Mouse (Mus musculus): ENCODE data around the gene Tmem94. TPM values are rescaled to one million over a fixed set of nuclear protein-coding genes. Genes with fewer than 3 reads are reported as not detected.

Gene Tmem94
- polyA plus RNA-seq, 1 experiment from 2014 or later = 39.0 TPM

DNA sequence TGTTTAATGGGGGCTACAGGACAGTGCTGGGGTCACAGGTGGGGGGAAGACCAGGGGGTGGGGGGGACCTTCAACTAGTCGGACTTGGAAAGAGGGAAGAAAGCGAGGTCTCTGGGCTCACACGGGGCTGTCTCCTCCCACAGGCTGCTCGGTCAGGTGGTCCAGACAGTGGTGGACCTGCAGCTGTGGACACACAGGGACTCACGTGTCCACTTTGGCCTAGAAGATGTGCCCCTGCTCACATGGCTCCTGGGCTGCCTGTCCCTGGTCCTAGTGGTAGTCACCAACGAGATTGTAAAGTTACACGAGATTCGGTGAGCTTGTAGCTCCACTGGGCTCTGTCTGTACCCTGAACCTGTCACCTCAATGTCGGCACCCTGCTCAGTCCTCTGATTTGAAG, 32.4 kb downstream of the Tmem94 start:
- H3K27ac ChIP-seq = 0 out of 2 replicates have a peak overlapping the region, but pooled peaks have one; percentile 20
- H3K4me3 ChIP-seq (replicated peaks) = no peak overlapping the region
- ATAC-seq (ENCODE audit: low FRiP score) = no peak
- peaks cover 98% of the 10 kb centered on the region for H3K36me3 ChIP-seq (replicated peaks)
- no peaks in the 10 kb centered on the region for H3K27me3 ChIP-seq
- 89% methylated on average over 9 of the region's 9 CpGs for WGBS
- no peak overlapping the region for H3K4me2 ChIP-seq
- H3K4me1 ChIP-seq = no peaks in the 10 kb centered on the region
- no peaks in the 10 kb centered on the region for H3K9me3 ChIP-seq
- no peak overlapping the region for H3K9ac ChIP-seq

DNA sequence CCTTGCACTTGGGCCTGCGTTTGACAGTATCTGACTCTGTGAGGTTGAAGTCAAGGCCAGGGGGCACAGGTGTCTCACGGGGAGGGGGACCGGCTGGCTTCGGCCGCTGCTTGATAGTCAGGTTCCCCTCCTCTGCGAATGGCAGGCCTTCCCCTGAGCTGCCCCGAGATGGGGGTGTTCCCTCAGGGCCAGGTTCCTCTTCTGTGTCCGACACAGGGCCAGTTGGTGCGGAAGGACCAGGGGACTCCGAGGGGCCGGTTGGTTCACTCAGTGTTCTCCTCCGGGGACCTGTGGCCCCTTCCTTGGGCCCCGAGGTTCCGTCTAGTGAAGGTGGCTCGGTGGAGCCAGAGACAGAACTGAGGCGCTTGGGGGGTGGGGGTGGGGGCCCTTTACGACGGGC, 35.7 kb downstream of the Tmem94 start:
- Histone ChIP-seq H3K36me3 (replicated peaks) (peaks cover 94% of the 10 kb centered on the region), H3K27ac (no peak overlapping the region), H3K9me3 (no peaks in the 10 kb centered on the region), H3K9ac (no peak overlapping the region), H3K27me3 (no peaks in the 10 kb centered on the region), H3K4me3 (replicated peaks) (no peak overlapping the region), H3K4me1 (no peaks in the 10 kb centered on the region), H3K4me2 (no peak overlapping the region)
- no peak for ATAC-seq (ENCODE audit: low FRiP score)
- 91% methylated on average over 18 of the region's 18 CpGs for WGBS

DNA sequence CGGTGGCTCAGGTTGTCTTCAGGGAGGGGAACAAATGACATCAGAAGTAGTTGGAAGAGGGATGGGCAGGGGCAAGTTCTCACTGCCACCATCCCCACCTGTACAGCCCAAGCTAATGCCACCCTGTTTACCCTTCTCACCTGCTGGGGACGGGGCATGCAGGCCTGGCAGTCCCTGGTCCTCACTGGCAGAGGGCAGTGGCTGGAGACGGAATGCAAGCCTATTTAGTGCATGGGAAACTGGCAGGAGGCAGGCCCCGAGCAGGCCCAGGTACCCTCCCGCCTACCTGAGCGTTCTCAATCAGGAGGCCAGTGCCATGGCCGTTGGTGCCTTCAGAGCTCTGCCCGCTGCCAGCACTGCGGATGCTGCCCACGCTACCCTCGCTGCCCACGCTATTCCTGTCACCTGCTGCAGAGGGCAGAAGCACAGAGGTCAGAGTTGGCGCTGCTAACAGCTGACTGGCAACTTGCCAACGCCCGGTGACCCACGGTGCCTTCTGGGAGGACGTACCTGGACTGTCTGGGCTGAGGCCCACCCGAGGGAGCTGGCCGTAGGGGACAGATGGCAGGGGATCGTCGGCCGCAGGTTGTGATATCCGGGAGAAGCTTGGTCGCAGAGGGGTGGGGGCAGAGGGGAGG, 38.0 kb downstream of the Tmem94 start:
- peaks cover 16% of the 10 kb centered on the region for H3K4me1 ChIP-seq
- no peak overlapping the region for H3K27ac ChIP-seq
- no peak overlapping the region for H3K4me2 ChIP-seq
- H3K4me3 ChIP-seq (replicated peaks) = no peak overlapping the region
- peaks cover 81% of the 10 kb centered on the region for H3K36me3 ChIP-seq (replicated peaks)
- no peak overlapping the region for H3K9ac ChIP-seq
- 95% methylated on average over 24 of the region's 24 CpGs for WGBS
- no peaks in the 10 kb centered on the region for H3K9me3 ChIP-seq
- H3K27me3 ChIP-seq = no peaks in the 10 kb centered on the region
- ATAC-seq (ENCODE audit: low FRiP score) = no peak

DNA sequence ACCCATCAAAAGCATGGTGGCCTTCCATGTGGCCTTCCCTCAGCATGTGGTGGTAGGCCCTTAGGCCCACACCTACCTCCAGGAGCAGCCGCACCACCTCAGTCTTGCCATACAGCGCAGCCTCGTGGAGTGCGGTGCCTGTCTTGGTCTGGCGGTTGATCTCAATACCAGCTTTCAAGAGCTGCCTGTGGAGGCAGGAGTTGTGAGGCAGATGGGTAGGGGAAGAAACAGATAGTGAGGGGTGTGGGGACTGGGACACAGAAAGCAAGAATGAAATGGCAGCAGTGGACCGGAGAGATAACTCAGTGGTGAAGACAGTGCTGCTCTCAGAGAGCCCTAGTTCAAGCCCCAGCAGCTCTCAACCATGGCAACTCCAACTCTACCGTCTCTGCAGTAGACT, 39.8 kb downstream of the Tmem94 start:
- Histone ChIP-seq H3K9me3 (no peaks in the 10 kb centered on the region), H3K27ac (no peak overlapping the region), H3K4me2 (no peak overlapping the region), H3K4me3 (replicated peaks) (no peak overlapping the region), H3K9ac (no peak overlapping the region), H3K4me1 (peaks cover 34% of the 10 kb centered on the region), H3K36me3 (replicated peaks) (peaks cover 63% of the 10 kb centered on the region), H3K27me3 (no peaks in the 10 kb centered on the region)
- ATAC-seq (ENCODE audit: low FRiP score) = no peak
- WGBS = 95% methylated on average over 7 of the region's 7 CpGs

DNA sequence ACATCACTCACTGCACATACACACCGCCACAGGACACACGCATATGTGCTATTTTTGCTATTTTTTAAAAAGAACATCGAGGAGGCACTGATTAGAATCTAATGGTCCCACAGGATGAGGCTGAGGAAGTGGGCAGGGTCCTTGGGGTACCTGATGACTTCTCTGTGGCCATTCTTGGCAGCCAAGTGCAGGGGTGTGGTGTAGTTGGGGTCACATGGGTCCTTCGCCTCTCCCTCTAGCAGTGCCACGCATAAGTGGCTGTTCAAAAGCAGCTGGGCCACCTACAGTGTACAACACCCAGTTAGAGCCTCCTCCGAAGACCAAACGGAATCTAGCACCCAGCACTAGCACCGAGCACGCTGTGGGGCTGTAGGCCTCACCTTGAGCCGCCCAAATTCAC, 40.9 kb downstream of the Tmem94 start:
- 91% methylated on average over 10 of the region's 10 CpGs for WGBS
- H3K36me3 ChIP-seq (replicated peaks) = peaks cover 63% of the 10 kb centered on the region
- no peak overlapping the region for H3K27ac ChIP-seq
- no peaks in the 10 kb centered on the region for H3K27me3 ChIP-seq
- H3K9ac ChIP-seq = no peak overlapping the region
- no peak overlapping the region for H3K4me3 ChIP-seq (replicated peaks)
- peaks cover 46% of the 10 kb centered on the region for H3K4me1 ChIP-seq
- no peak overlapping the region for H3K4me2 ChIP-seq
- H3K9me3 ChIP-seq = no peaks in the 10 kb centered on the region
- no peak for ATAC-seq (ENCODE audit: low FRiP score)

DNA sequence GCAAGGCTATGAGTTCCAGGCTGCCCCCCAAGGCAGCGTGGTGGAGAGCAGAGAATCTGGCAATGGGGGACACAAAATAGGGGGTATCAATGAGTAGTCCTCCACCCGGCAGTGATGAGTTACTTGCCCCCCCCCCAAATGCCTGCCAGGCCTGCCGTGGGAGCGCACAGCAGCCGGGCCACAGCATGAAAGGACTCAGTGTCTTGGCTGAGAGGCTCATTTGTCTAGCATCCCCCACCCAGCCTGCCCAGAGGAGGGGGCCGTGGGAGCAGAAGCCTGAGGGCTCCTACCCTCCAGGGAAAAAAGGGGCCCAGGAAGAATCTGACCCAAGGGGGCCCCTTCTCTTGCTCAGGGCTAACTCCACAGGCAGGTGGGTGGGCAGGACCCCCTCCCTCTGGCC, 42.1 kb downstream of the Tmem94 start:
- H3K9ac ChIP-seq = 0 out of 2 replicates have a peak overlapping the region, but pooled peaks have one; percentile 13
- peak; percentile 50 for ATAC-seq (ENCODE audit: low FRiP score)
- peaks cover 59% of the 10 kb centered on the region for H3K36me3 ChIP-seq (replicated peaks)
- H3K27ac ChIP-seq = peak overlapping the region; percentile 59
- peak overlapping the region; percentile 85; the same call in 1 of the 2 replicates for H3K4me2 ChIP-seq
- no peaks in the 10 kb centered on the region for H3K27me3 ChIP-seq
- peaks cover 57% of the 10 kb centered on the region for H3K4me1 ChIP-seq
- 59% methylated on average over 6 of the region's 6 CpGs for WGBS
- no peaks in the 10 kb centered on the region for H3K9me3 ChIP-seq
- no peak overlapping the region for H3K4me3 ChIP-seq (replicated peaks)

DNA sequence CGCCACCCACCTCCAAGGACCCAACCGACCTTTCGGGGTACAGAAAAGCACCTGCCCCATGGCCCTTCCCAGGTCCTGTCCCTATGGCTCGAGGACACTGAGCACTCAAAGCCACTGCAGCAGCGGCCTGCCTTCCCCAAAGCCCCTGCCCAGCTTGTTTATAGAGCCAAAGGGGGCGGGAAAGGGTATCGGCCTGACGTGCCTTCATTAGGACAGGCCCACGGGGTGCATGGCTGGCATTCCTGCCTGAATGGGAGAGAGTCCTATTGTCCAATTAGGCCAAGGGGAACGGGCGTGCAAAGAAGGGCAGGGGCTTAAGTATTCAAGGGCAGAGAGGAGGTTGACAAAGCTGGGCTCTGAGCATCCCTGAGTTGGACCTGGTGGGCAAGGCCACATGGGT, 42.7 kb downstream of the Tmem94 start:
- Histone ChIP-seq H3K4me3 (replicated peaks) (no peak overlapping the region), H3K27me3 (no peaks in the 10 kb centered on the region), H3K36me3 (replicated peaks) (peaks cover 53% of the 10 kb centered on the region), H3K4me2 (peak overlapping the region; percentile 85), H3K27ac (peak overlapping the region; percentile 59), H3K9me3 (no peaks in the 10 kb centered on the region), H3K9ac (0 out of 2 replicates have a peak overlapping the region, but pooled peaks have one; percentile 13), H3K4me1 (peaks cover 64% of the 10 kb centered on the region)
- no peak for ATAC-seq (ENCODE audit: low FRiP score)
- WGBS = 44% methylated on average over 11 of the region's 11 CpGs

DNA sequence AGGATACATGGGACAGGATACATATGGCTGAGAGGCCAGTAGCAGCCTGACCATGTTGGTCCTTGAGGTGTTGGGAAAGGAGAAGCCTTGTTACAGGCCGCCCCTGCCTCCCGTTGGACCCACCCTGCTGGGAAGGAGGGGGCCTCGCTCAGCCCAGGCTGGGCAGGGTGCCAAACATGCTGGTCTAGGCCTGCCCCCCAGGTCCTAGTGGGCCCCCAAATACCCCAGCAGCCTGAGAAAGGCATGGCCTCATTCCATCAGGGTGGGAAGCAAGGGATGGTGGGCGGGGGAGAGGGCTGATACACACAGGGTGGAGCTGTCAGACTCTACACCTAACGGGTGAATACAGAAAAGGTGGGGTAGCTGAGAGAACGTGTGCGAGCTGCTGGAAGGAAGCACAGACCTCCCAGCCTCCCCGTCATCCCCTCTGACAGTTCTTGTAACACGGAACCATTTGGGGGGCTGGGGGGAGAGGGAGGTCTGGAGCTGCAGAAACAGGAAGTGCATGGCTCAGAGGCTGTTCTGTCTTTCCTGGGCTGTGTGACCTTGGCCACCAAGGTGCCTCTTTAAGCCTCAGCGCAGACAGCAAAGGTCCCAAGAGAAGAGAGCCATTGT, 43.6 kb downstream of the Tmem94 start:
- ATAC-seq (ENCODE audit: low FRiP score) = no peak
- 51% methylated on average over 10 of the region's 10 CpGs for WGBS
- no peak overlapping the region; the same call in 1 of the 2 replicates for H3K4me3 ChIP-seq (replicated peaks)
- peak overlapping the region; percentile 85 for H3K4me2 ChIP-seq
- no peaks in the 10 kb centered on the region for H3K9me3 ChIP-seq
- peak overlapping the region; percentile 59 for H3K27ac ChIP-seq
- no peaks in the 10 kb centered on the region for H3K27me3 ChIP-seq
- peaks cover 44% of the 10 kb centered on the region for H3K36me3 ChIP-seq (replicated peaks)
- peak overlapping the region; percentile 33 for H3K9ac ChIP-seq
- peaks cover 66% of the 10 kb centered on the region for H3K4me1 ChIP-seq

DNA sequence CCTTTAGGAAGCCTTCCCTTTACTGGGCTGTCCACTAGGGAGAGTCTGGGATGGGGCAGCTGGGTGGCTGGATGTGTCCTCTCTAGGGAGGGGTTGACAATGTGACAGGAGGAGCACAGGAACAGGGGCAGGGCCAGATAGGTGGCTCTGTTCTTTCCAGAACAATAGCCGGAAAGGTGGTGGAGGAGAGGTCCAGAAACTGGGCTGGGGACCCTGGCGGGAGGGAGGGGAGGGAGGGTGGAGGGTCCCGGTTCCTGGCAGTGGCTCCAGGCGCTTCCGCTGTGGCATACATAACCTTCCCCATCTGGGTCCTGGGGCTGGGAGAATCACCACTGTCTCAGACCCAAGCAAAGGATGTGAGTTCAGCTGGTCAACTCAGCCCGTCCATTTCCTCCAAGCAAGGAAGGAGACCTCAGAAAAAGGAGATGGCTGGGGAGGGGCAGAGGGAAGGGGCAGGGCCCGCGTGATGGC, 44.1 kb downstream of the Tmem94 start:
- H3K36me3 ChIP-seq (replicated peaks) = peaks cover 41% of the 10 kb centered on the region
- H3K4me1 ChIP-seq = peaks cover 69% of the 10 kb centered on the region
- H3K4me3 ChIP-seq (replicated peaks) = no peak overlapping the region
- peak overlapping the region; percentile 33; the same call in 1 of the 2 replicates for H3K9ac ChIP-seq
- peak overlapping the region; percentile 85 for H3K4me2 ChIP-seq
- ATAC-seq (ENCODE audit: low FRiP score) = no peak
- 69% methylated on average over 8 of the region's 8 CpGs for WGBS
- peak overlapping the region; percentile 59 for H3K27ac ChIP-seq
- H3K27me3 ChIP-seq = no peaks in the 10 kb centered on the region
- H3K9me3 ChIP-seq = no peaks in the 10 kb centered on the region

DNA sequence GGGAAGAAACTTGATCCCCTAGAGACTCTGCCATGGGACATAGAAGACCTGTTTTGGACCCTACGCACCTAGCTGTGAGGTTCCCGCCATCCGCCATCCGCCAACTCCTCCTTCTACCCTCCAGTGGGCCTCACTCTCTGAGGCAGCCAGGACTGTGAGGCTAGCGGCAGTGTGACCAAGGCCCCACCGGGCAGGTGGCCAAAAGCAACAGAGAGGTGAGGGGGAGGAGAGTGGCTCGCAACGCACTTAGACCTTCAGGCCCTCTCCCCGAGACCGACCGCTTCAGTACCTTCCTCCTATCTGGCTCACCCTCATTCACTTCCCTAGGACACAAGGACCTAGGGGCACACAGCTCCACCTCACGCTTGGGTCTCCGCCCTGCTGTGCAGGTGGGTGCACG, 45.1 kb downstream of the Tmem94 start:
- H3K36me3 ChIP-seq (replicated peaks) = peaks cover 30% of the 10 kb centered on the region
- H3K27me3 ChIP-seq = no peaks in the 10 kb centered on the region
- 87% methylated on average over 13 of the region's 14 CpGs for WGBS
- H3K4me1 ChIP-seq = peaks cover 75% of the 10 kb centered on the region
- H3K9me3 ChIP-seq = no peaks in the 10 kb centered on the region
- no peak overlapping the region for H3K27ac ChIP-seq
- no peak for ATAC-seq (ENCODE audit: low FRiP score)
- H3K4me2 ChIP-seq = peak overlapping the region; percentile 85
- peak overlapping the region; percentile 1; the same call in 1 of the 2 replicates for H3K4me3 ChIP-seq (replicated peaks)
- H3K9ac ChIP-seq = no peak overlapping the region; the same call in 1 of the 2 replicates

DNA sequence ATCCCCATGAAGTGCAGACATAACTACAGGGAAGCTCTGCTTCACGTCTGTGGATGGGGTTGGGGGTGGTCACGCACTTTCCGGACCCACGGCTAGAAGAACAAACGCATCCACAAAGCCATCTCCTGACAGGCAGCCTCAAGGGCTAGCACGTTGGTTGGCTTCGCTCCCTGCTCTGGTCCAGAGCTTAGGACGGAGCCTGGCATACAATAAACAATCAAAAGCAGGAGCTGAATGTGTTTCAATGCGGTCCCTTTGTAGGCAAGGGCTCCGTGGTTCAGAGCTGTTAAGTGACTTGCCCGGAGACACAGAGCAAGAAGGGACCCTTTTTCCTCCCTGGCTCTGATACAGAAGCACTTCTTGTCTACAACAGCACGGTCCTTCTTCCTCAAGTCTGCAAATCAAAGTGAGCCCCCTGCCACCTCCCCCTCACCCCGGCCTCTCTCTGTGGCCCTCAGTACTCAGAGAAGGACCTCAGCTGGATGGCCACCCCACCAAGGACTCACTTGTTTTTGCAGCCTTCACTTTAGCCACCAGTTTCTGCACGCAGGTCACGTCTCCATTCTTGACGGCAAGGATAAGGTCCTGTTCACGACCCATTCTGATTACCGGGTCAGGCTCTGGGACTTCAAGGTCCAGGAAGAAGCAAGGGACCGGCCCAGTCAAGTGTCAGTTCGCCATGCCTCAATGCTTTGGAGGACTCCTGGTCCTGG, 46.3 kb downstream of the Tmem94 start:
- Histone ChIP-seq H3K9me3 (no peaks in the 10 kb centered on the region), H3K36me3 (replicated peaks) (peaks cover 22% of the 10 kb centered on the region), H3K27ac (no peak overlapping the region), H3K4me3 (replicated peaks) (peak overlapping the region; percentile 95), H3K9ac (peak overlapping the region; percentile 30; the same call in 1 of the 2 replicates), H3K4me1 (peaks cover 81% of the 10 kb centered on the region), H3K4me2 (peak overlapping the region; percentile 85), H3K27me3 (no peaks in the 10 kb centered on the region)
- ATAC-seq (ENCODE audit: low FRiP score) = no peak
- 87% methylated on average over 20 of the region's 20 CpGs for WGBS

DNA sequence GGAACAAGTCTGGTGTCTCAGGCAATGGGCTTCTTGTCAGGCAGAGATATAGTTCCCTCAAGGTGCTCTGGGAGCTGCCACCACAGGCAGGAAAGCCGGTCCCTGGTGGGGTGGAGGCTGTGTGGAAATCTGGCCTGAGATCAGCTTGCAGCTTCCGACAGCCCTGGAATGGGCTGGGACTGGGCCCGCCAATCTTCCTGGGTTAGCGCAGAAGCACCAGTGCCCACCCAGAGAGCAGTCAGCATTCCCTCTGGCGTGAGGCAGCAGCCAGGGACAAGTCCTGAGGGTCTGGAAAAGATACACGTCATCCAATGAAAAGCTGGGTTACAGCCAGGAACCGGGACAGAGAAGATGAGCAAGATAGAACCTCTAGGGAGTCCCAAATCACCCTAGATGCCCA, 46.9 kb downstream of the Tmem94 start:
- peaks cover 23% of the 10 kb centered on the region for H3K36me3 ChIP-seq (replicated peaks)
- no peak for ATAC-seq (ENCODE audit: low FRiP score)
- H3K4me2 ChIP-seq = peak overlapping the region; percentile 85
- no peaks in the 10 kb centered on the region for H3K27me3 ChIP-seq
- H3K9ac ChIP-seq = peak overlapping the region; percentile 90
- no peaks in the 10 kb centered on the region for H3K9me3 ChIP-seq
- H3K27ac ChIP-seq = no peak overlapping the region
- H3K4me1 ChIP-seq = peaks cover 78% of the 10 kb centered on the region
- peak overlapping the region; percentile 95 for H3K4me3 ChIP-seq (replicated peaks)
- WGBS = 52% methylated on average over 7 of the region's 7 CpGs
